Mouse (Mus musculus) stomach, embryonic 16.5 days (tissue): ENCODE results near the gene Olfr721-ps1. TPM values are rescaled to one million over a fixed set of nuclear protein-coding genes. Genes with fewer than 3 reads are reported as not detected.

Source experiments
- ATAC-seq: fragments of 200-750 bp; cut with Nextera tagmentation; 2 replicates; pipeline ENCODE4 v1.8.0; 2017; ENCODE audit warnings: moderate number of reproducible peaks, moderate TSS enrichment; ENCODE audit not compliant: insufficient read depth, low FRiP score
- H3K27ac ChIP-seq: fragments of 300-500 bp; sonication (generic); 2 replicates; pipeline ENCODE4 v1.5.1; 2014; ENCODE audit warnings: low read length
- H3K27me3 ChIP-seq: fragments of 300-500 bp; sonication (generic); 2 replicates; pipeline ENCODE4 v1.6.1; 2014; ENCODE audit warnings: low read length, control low read depth, mixed read lengths; ENCODE audit not compliant: control insufficient read depth, insufficient read depth
- H3K36me3 ChIP-seq: fragments of 300-500 bp; sonication (generic); 2 replicates; pipeline ENCODE4 v1.6.1; 2014; ENCODE audit warnings: low read length; ENCODE audit not compliant: control insufficient read depth, insufficient read depth
- H3K4me1 ChIP-seq: fragments of 300-500 bp; sonication (generic); 2 replicates; pipeline ENCODE4 v1.6.1; 2014; ENCODE audit warnings: low read length, control low read depth, mixed read lengths; ENCODE audit not compliant: control insufficient read depth, insufficient read depth
- H3K4me2 ChIP-seq: fragments of 300-500 bp; sonication (generic); 2 replicates; pipeline ENCODE4 v1.6.1; 2014; ENCODE audit warnings: low read depth, low read length, mixed read lengths
- H3K4me3 ChIP-seq: fragments of 300-500 bp; sonication (generic); replicated peaks from 2 replicates; pipeline ENCODE4 v1.5.1; 2014; ENCODE audit warnings: mild to moderate bottlenecking, low read length
- H3K9ac ChIP-seq: fragments of 300-500 bp; sonication (generic); 2 replicates; pipeline ENCODE4 v1.6.1; 2014; ENCODE audit warnings: low read length
- H3K9me3 ChIP-seq: fragments of 300-500 bp; sonication (generic); replicated peaks from 2 replicates; pipeline ENCODE4 v1.6.1; 2016; ENCODE audit warnings: low read length, control low read depth; ENCODE audit not compliant: control insufficient read depth
- WGBS: fragments of 180-500 bp; shearing (Covaris S2); extraction: QIAGEN DNeasy Blood & Tissue Kit; methylation state at CpG from one replicate; pipeline ENCODE4 v1.1.7; 2014; 5-methylcytosine and 5-hydroxymethylcytosine counted together
- polyA plus RNA-seq: library from polyadenylated mRNA; unstranded; fragments of >200 nt; fragmentation: Nextera tagmentation; extraction: Ambion mirVana; gene quantifications from 2 replicates; pipeline ENCODE4 v1.2.1, GENCODE M21; 2015

The Olfr721-ps1 gene
- polyA plus RNA-seq, 1 experiment from 2014 or later = not detected

DNA sequence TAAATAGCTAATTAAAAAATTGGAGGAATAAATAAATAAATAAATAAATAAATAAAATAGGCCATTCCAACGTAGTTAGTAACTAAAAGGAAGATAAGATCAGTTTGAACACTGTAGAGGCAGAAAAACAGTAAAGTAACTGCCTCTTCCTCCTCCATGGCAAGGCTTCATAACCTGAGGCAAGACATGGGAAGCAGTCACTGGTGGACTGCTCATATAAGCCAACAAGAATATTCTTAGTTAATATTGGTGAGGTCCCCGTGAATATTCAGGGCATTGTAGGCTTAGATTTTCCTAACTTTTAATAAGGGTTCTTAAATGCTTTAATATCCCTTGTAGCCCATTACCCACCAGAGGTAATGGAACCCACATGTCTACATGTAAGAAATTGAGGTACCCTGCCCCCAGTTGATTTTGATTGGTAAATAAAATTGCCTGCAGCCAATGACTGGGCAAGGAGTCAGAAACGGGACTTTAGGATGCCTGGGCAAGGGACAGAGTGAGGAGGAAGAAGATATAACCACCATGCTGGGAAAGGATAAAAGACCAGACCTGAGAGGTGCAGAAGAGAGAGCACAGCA lies 35.1 kb downstream of the Olfr721-ps1 start:
- no peak overlapping the region for H3K4me3 ChIP-seq
- no peak for ATAC-seq
- no peak overlapping the region for H3K9ac ChIP-seq
- H3K4me1 ChIP-seq = no peaks in the 10 kb centered on the region
- H3K9me3 ChIP-seq = no peaks in the 10 kb centered on the region
- no peaks in the 10 kb centered on the region for H3K36me3 ChIP-seq
- no peaks in the 10 kb centered on the region for H3K27me3 ChIP-seq
- H3K4me2 ChIP-seq = no peak overlapping the region
- H3K27ac ChIP-seq = no peak overlapping the region
- WGBS = 81% methylated on average over 3 of the region's 3 CpGs

Other genes with a start within 250 kb of the Olfr721-ps1 start
- not detected in 2 replicates for gene Olfr720, start 214.5 kb upstream of the Olfr721-ps1 start, polyA plus RNA-seq
- not detected in 2 replicates for gene Olfr31, start 78.5 kb upstream of the Olfr721-ps1 start, polyA plus RNA-seq
- 5.2 and 7.5 TPM in 2 replicates for gene Il3ra, start 55.0 kb upstream of the Olfr721-ps1 start, polyA plus RNA-seq